Mouse (Mus musculus): Measurements from ENCODE around the gene Eno2.

The Eno2 gene

DNA sequence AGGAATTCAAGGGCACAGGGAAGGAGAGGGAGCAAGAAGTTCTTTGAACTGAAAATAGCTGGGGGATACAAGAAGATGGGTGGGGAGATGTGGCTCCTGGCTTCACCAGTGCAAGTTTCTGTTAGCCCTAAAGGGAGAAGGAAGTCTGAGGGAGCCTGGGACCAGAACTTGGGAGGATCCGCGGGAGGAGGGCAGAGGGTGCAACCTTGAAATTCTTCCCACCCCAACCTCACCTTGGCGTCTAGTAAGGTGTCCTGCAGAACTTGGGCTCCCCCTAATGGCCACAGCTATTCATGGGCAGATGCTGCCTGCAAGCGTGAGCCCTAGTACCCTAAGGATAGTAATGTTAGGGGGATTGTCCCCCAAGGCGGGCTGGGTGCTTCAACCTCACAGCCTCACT lies 10.2 kb downstream of the Eno2 start:
- peak; percentile 81 for DNase-seq

DNA sequence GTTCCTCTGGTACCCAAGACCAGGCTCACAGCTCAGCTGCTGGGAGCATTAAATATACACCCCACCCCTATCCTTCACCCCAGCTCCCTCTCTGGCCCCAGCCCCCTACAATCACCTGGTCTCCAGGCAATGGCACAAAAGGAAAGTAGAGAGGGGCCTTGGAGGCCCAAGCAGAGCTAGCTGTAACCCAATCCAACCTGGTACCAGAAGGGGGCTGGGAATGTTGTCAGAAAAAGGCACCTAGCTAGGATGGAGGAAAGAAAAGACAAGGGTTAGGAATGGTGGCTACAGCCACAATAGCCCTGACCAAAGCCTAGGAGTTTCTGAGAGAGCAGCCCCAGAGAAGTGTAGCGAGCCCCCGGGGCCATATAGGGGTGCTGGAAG lies 10.6 kb downstream of the Eno2 start:
- no peak for DNase-seq

DNA sequence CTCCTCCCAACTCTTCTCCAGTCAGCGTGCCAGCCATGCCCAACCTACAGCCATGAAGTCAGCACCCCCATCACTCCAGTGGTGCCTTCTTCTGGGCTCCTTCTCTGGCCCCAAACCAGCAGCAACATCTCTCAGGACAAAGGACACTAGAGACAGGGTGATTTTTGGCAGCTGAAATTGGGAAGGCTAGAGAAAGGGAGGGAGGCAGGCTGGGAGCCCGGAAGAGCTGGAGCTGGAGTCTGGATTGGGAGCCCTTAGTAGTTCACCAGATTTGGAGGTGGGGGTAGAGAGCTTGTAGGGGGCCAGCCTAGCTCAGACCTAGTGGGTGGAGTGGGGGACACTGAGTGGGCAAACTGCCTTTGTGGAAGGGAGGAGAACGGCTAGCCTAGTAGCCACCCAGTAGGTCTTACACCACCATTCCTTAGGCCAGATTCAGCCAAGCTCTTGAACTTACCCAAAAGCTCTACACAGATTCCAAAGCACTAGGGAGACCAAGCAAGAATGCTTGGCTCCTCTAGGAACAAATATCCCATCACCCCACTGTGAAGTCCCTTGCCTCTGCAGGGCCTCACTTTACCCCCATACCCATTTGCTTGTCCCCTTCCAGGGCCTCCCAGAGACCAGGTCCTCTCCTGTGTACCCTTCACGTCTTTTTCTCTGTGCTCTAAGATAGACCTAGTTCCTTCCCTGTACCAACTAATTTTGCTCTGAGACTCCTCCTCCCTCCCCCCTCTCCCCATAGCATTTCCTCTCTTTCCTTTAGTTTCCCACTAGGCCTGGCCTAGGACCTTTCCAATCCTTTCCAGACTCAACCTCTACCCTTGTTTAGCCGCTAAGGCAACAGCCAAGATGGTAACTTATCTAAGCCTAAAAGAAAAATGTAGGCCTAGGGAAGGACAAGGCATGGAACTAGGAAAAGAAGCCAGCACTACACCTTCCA lies 11.3 kb downstream of the Eno2 start:
- no peak for DNase-seq

DNA sequence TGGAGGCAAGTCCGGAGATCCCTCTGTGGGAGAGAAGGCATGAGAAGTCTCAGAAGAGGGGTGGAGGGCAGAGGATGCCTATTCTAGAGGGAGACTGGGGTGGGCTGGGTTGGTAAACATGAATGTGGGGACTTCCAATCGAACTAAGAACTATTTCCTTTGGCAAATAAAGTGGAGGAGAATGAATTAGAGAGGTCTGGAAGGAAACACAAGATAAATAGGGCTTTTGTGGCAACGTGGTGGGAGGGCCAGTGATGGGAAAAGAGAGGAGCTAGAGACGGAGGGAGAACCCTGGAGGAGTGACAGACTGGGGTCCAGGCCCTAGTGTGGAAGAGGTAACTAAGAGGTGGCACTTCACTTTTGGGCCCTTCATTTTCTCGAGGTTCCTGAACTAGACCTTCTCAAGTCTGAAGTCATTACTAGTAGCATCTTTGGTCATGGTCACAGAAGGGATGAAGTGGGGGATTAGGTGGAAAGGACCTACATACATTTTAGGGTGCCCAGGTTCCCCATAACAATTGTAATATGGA lies 12.1 kb downstream of the Eno2 start:
- no peak for DNase-seq

DNA sequence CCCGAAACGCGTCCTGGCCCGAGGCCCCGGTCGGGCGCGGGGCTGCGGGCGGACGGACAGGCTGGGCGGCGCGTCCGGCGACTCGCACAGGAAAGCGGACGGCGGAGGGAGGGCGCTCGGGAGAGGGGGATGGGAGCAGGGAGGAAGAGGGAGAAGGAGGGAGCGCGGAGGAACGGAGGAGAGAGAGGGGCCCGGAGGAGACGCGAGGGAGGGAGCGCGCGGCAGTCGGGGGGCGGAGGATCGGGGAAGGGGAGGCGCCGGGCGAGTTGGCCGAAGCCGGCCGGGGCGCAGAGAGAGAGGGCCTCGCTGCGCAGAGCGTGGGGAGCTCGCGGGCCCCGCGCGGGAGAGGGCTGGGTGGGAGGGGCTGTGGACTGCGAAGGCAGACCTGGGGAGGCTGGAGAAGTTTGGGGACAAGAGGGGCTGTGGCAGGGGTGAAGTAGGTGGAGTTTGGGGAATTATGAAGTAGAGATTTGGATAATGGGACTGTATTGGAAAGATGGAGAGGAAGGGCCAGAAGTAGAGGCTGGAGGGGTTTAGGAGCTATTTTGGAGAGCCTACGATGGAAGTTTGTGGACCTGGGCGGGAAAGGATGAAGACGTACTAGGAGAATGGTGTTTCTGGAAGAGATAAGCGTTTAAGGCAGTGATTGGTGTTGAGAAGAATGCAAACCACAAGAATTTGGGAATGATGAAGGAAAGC lies 12.7 kb downstream of the Eno2 start:
- peak; percentile 73 for DNase-seq

DNA sequence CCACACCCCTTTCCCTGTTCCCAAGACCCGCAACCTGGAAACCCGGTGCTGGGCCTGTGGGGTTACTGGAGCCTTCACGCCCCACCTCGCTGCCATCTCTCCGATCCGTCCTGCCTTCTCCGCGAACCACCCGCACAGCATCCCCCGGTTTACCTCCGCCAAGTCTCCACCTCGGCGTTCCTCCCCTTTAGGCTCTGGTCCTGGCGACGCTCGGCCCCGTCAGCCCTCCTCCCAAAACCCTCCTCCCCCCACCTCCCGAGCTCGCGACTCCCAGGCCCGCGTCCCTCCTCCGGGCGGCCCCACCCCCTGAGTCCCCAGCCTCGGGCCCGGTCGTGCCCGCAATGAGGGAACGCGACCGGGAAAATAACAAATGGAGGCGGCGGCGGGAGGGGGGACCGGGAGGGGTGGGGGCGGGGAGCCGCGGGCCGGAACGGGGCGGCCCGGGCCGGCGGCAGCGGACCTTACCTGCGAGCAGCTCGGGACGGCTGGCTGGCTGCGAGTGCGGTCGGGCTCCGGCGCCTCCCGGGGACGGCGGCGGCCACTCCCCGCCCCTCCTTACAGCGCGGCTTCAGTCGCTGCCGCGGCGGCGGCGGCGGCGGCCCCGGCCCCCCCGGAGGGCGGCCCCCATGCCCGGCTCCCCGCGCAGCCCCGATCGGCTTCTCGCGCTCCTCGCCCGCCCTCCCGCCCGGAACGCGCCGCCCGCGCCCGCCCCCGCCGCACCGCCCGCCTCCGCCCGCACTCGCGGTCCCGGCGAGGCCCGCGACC lies 13.5 kb downstream of the Eno2 start, which contains the start of the genes Gm45234 and Atn1:
Gm45234 (minus strand) TSS at position 191 of the 765 bp plus-strand sequence.
Atn1 (minus strand) TSS at position 694 of the 765 bp plus-strand sequence.
- peak; percentile 68 for DNase-seq

DNA sequence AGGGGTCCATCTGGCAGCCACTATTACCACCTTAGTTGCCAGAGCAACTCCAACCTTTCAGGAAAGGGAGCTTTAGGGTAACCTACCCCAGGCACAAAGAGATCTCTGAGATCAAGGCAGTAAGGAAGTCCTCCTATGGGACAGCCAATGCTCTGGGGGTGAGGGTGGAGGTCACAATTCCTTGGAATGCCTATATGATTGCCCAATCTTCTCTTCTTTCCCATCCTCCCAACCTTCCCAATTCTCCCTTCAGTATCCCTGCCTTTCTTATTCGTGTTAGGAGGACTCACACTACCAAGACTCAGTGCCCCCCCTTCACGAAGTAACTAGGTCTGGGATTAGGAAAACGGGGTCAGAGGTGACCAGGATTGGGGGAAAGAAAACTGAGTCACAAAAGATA lies 14.2 kb downstream of the Eno2 start:
- DNase-seq, result no peak

DNA sequence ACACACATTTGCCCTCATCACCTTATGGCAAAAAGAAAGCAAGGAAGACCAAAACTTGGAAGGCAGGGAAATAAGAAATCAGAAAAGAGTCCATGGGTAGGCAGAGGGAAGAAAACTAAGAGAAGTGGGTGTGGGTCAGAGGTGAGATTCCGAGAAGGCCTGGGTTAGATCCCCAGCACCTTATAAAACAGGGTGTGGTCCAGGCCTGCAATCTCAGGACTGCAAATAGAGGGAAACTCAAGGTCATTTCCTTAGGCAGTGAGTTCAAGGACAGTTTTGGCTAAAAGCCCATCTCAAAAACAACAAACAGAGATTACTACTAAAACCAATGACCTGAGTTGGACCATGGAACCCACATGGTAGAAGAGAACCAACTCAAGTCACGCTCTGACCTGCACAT lies 15.6 kb downstream of the Eno2 start:
- DNase-seq, result no peak

DNA sequence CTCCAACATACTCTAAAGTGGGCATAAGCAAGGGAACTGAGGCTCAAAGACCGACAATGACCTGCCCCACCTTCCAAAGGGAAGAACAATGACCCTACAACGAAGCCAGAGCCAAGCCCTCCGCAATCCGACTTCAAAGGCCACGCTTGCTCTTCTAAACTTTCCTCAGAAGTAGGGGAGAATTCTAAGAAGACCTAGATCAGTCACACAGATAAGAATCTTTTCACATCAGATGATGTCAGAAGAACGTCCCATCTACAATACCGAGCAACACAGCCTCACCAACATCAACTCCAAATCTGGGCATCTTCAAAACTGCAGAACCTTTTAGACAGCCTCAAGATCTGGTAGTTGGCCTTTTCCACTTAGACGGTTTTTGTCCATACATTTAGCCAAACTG lies 19.1 kb downstream of the Eno2 start:
- DNase-seq, result no peak

DNA sequence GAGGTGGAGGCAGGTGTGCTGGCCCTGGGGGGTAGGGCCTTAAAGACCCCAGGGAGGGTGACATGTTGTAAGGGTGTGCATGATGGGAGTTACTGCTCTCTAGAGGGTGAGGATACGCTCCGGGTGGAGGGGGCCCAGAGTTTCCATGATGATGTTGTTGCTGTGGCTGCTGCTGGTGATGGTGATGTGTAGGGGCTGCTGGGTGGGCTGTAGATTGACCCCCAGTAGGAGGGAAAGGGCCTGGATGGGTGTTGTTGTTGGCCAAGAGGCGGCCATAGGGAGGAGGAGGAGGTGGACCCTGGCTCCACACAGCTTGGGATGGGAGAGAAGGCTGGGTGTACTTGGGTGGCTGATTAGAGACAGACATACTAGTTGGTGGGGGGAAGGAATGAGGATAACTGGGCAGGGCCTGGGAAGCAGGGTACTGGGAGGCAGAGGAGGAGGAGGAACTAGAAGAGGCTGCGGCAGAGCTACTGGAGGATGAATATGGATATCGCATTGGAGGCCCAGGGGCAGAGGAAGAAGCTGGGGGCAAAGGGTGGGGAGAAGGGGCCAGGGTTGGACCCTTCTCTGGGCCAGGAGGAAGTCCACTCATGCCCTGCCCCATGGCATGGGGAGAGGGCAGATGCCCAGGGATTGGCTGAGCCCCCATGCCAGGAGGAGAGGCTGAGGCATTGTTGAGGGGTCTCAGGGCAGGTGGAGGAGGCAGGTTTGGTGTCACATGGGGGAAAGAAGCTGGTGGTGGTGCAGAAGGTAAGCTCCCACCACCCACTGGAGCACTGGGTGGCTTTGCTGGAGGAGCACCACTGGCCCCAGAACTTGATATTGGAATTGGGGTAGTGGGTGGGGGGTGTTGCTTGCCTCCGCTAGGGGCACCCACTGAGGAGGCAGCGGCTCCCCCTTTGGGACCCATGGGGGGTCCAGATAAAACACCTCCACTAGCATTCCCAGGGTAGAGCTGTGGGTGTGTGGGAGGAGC lies 22.5 kb downstream of the Eno2 start:
- no peak for DNase-seq

DNA sequence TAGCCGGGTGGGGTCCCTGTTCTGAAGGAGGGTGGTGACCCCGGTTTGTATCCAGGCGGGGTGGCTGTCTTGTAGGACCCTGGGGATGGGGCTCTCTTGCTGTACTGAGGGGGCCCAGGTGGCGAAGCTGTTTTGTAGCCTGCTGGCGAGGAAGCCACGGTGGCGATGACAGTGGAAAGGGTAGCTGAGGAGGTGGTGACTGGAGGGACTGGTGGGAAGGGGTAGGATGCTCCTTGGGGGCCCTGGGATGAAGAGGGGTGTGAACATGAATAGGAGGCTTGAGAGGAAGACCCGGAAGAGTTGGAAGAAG lies 23.2 kb downstream of the Eno2 start:
- no peak for DNase-seq

DNA sequence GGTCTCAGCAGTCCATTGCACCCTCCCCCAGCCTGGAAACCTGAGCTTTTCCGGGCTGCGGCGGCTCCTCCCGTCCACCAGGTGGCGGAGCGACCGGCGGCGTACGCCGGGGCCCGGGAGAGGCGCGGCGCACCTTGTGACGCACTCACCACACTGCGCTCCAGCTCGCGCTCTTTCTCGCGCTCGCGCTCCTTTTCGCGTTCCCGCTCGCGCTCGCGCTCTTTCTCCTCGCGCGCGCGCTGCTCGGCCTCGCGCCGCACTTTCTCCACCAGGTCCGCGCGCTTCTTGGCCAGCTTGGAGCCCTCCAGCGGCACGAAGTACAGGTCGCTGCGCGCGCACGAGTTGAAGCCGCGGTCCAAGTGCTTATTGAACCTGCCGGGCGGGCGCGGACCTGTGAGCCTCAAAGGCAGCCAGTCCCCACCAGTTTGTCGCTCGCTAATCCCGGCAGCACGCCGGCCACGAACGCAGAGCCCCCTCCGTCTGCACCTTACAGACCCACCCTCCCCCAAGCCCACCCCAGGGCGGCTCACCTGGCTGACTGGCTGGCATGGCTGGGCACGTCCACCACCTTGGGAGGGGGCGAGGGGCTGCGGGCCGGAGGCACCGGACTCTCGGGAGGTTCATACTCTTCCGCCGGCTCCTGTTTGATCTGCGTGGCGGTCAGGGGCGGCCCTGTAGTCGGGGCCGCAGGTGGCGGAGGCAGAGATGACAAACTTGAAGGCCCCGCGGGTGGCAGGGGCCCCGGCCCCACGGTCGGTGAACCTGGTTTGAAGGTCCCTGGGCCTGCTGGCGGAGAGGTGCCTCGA lies 23.8 kb downstream of the Eno2 start:
- DNase-seq, result peak; percentile 94

DNA sequence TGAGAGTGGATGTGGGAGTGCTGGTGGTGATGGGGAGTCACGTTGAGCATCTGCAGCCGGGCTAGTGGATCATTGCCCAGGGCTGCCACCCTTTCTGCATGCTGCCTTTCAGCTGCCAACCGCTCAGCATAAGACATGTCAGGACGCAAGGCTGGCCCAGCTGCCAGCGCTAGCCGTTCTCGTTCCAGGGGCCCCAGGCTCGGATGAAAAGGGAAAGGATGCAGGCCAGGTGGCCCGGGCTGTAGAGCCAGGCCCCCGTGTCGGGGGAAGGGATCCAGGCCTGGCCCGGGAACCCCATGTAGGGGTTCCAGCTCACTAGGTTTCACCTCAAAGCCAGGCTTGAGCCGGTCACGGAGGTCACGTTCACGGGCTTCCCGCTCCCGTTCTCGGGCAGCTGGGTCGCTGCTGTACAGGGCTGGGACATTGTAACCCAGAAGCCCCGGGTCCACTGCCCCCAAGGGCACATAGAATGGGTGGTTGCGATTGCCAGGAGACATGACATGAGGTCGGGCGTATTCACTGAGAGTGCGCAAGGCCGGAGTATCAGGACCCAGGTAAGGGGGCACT lies 24.6 kb downstream of the Eno2 start:
- DNase-seq, result peak; percentile 4

DNA sequence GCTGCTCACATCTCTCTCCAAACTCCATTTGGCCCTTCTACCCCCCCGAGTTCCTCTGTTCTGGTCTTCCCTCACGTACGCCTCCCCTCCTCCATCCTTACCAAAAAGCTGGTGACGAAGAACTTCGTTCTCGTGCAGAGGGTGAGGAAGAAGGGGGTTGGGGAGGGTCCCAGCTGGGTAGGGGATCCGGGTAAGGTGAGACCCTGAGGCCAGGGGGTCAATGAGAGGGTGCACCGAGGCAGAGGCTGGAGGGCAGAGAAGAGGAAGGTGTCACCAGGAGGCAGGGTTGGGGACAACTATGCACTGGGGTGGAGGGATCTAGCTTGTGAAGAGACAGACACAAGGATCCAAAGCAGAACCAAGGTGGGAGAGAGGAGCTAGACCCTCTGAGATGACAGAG lies 25.8 kb downstream of the Eno2 start:
- no peak for DNase-seq

DNA sequence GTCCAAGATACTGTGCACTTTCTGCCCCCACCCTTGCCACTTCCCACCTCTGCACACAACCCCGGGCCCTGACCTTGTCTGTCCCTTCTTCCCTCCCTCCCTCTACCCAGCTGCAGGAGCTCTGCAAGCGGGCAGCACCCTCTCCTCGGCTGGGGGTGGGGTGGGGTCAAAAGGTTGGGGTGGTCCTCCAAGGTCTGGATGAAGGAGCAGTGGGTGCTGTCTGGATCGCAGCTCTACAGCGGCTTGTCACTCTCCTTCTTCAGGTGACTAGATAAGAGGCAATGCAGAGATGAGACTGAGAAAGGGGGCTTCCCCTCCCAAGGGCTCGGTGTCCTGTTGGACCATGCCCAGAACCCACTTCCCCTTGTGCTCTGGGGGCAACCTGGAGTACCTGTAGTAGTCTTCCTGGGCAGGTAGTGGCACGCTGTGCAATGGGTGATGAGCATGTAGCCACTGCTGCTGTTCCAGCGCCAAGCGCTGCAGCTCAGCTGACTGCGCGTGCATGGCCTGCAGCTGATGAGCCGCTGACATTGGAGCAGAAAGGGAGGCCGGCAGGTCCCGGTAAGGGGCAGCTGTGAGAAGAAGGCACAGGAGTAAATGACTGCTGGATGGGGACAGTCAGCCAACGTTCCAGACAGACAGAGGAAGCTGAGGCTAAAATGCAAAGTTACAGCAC lies 26.5 kb downstream of the Eno2 start:
- DNase-seq, result no peak

DNA sequence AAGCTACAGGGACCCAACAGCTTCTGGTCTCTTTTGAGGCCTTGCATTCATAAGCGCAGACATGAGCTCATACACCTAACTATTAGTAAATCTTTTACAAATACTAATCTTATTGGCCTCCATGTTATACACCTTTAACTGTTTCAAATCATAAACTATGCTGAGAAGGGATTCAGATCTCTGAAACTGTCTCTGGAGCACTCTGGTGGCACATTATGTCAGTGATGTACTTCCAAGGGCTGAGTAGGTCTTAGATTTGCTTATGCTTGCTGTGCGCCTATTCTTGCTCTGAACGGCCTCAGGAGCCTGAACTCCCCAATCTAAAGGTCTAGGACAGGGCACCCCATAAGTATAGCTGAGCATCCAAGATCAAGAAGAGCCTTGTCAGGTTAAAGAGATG lies 27.6 kb downstream of the Eno2 start:
- no peak for DNase-seq

DNA sequence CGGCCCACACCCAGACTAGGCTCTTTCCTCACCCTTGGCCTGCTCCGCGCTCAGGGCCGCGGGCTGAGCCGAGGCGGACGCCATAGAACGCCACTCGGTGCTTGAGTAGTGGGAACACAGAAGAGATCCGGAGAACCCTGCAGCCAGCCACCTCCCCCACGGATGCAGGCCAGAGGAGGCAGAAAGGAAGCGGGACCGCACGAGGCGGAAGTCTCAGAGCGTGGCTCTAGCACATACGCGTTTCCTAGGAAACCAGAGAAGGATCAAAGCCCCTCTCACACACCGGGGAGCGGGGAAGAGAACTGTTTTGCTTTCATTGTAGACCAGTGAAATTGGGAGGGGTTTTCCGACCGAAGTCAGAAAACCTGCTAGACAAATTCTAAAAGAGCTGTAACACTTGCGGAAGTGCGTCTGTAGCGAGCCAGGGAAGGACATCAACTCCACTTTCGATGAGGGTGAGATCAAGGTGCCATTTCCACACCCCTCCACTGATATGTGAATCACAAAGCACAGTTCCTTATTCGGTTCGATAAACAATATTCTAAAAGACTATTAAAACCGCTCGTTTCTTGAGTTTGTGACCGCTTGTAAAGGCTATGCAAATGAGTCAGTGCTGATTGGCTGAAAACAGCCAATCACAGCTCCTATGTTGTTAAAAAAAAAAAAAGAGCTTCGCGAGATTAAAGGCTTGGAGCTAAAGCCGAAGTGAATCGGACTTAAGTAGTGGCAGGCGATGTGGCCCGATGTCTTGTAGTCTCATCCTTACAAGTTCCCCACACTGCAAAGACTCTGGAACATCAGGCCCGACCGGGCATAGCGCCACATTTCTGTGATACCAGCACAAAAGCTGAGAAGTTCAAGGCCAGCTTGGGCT lies 28.3 kb downstream of the Eno2 start, which contains the start of gene Grcc10:
Grcc10 (minus strand) TSS at position 487 of the 874 bp plus-strand sequence.
- peak; percentile 90 for DNase-seq

DNA sequence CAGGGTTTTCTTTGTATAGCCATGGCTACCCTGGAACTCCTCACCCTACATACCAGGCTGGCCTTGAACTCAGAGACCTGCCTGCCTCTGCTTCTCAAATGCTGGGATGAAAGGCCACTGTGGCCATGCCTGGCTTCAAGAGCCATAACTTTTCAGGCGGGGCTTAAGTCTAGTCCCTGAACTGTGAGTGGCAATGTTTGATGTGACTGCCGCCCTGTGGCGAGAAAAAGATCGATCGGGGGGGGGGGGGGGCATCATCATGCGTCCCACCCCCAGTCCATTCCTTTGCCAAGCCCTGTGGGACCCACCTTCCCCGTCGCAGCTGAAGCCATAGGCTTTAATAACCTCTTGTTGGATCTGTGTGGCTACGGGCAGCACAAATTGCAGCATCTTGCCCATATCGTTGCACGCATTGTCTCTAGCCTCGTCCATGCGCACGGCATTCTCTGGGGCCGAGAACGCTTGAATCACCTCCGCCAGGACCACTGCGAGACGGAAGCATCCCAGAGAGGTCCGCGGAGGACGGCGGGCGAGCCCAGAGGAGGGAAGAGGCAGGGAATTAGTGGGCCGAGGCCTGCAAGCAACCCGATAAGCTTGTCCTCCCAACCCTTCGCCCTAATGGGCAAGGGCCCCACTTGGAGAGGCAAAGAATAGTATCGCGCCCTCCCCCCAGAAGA lies 29.1 kb downstream of the Eno2 start:
- peak; percentile 64 for DNase-seq

Data from liver (tissue).